Mouse (Mus musculus): ENCODE data around the gene Rftn2.
A peak's percentile ranks its signal among the peaks of the same experiment; 100 is the strongest.

DNA sequence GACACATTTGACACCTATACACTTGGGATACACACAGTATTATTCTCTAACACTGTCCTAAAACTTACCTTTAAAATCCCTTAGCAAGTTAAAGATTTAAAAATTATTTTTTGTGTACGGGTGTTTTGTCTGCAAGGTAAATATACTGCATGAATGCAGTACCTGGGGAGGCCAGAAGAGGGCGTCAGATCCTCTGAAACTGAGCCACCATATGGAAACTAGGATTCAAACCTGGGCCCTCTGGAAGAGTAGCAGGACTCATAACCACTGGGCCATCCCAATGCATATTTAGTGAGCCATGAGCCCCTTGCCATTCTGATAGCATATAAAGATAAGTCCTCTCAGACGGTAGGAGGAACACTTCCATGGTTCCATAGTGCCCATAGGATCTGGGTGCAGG is 33.8 kb downstream of the Rftn2 start:
- TF ChIP-seq CTCF (IDR thresholded peaks at IDR 0.05; ENCODE audit: extremely low read depth, insufficient read depth, insufficient read length, insufficient replicate concordance), result peak; percentile 47; the same call in 1 of the 2 replicates
- no peak for TF ChIP-seq POLR2A (IDR thresholded peaks at IDR 0.05; ENCODE audit: low read depth, low read length)
